Mouse (Mus musculus): ENCODE measurements around the gene Isg20. TPM values are rescaled to one million over a fixed set of nuclear protein-coding genes. Genes with fewer than 3 reads are reported as not detected.

Isg20 gene
- 15.6 TPM for polyA plus RNA-seq (2015; fragmentation: Illumina TruSeq; extraction: RNeasy Lipid Tissue Mini Kit (QIAGEN cat#74804); ENCODE audit: insufficient read depth, low read depth, low replicate concordance)

GRCm38 (mm10) chr7:78912974-78913474 lies at the start of gene Isg20:
Gene Isg20 (plus strand): TSS chr7:78913424.

GRCm38 (mm10) chr7:78895653-78896333 lies 17.4 kb upstream of the Isg20 start, which contains the start of gene Aen:
Gene Aen (plus strand): TSS chr7:78895854.

Other genes starting within 250 kb of the Isg20 start
- 1.6 TPM for gene Ntrk3, start 175.4 kb upstream of the Isg20 start, polyA plus RNA-seq (2015; fragmentation: Illumina TruSeq; extraction: RNeasy Lipid Tissue Mini Kit (QIAGEN cat#74804); ENCODE audit: insufficient read depth, low read depth, low replicate concordance)
- 8.3 TPM for gene Mrps11, start 130.3 kb upstream of the Isg20 start, polyA plus RNA-seq (2015; fragmentation: Illumina TruSeq; extraction: RNeasy Lipid Tissue Mini Kit (QIAGEN cat#74804); ENCODE audit: insufficient read depth, low read depth, low replicate concordance)
- 5.6 TPM for gene Mrpl46, start 129.9 kb upstream of the Isg20 start, polyA plus RNA-seq (2015; fragmentation: Illumina TruSeq; extraction: RNeasy Lipid Tissue Mini Kit (QIAGEN cat#74804); ENCODE audit: insufficient read depth, low read depth, low replicate concordance)
- 2.6 TPM for gene Det1, start 66.2 kb upstream of the Isg20 start, polyA plus RNA-seq (2015; fragmentation: Illumina TruSeq; extraction: RNeasy Lipid Tissue Mini Kit (QIAGEN cat#74804); ENCODE audit: insufficient read depth, low read depth, low replicate concordance)
- 12.5 TPM for gene Aen, start 17.6 kb upstream of the Isg20 start, polyA plus RNA-seq (2015; fragmentation: Illumina TruSeq; extraction: RNeasy Lipid Tissue Mini Kit (QIAGEN cat#74804); ENCODE audit: insufficient read depth, low read depth, low replicate concordance)
- gene Acan, start 140.1 kb downstream of the Isg20 start, polyA plus RNA-seq (2015; fragmentation: Illumina TruSeq; extraction: RNeasy Lipid Tissue Mini Kit (QIAGEN cat#74804); ENCODE audit: insufficient read depth, low read depth, low replicate concordance): not detected
- gene Hapln3, start 217.6 kb downstream of the Isg20 start, polyA plus RNA-seq (2015; fragmentation: Illumina TruSeq; extraction: RNeasy Lipid Tissue Mini Kit (QIAGEN cat#74804); ENCODE audit: insufficient read depth, low read depth, low replicate concordance): 0.44 TPM
- 62.6 TPM for gene Mfge8, start 235.6 kb downstream of the Isg20 start, polyA plus RNA-seq (2015; fragmentation: Illumina TruSeq; extraction: RNeasy Lipid Tissue Mini Kit (QIAGEN cat#74804); ENCODE audit: insufficient read depth, low read depth, low replicate concordance)